Mouse (Mus musculus) limb, embryonic 11.5 days (tissue): Measurements from ENCODE around the gene Il22ra2. TPM values are rescaled to one million over a fixed set of nuclear protein-coding genes. Genes with fewer than 3 reads are reported as not detected.

Experiments used
- ATAC-seq: fragments of 200-750 bp; cut with Nextera tagmentation; 2 replicates; pipeline ENCODE4 v1.8.0; 2017; ENCODE audit warnings: low read depth; ENCODE audit not compliant: insufficient number of reproducible peaks, low FRiP score, low TSS enrichment
- DNase-seq: peaks from one replicate; pipeline ENCODE4 v3.0.0-alpha.2; 2015; ENCODE audit warnings: low spot score
- H3K27ac ChIP-seq: fragments of 300-500 bp; sonication (generic); replicated peaks from 2 replicates; pipeline ENCODE4 v1.5.1; 2014; ENCODE audit warnings: low read depth, mild to moderate bottlenecking, low read length
- H3K27me3 ChIP-seq: fragments of 300-500 bp; sonication (generic); 2 replicates; pipeline ENCODE4 v1.6.1; 2014; ENCODE audit warnings: mild to moderate bottlenecking, low read length, mixed read lengths; ENCODE audit not compliant: control insufficient read depth, insufficient read depth
- H3K36me3 ChIP-seq: fragments of 300-500 bp; sonication (generic); 2 replicates; pipeline ENCODE4 v1.6.1; 2014; ENCODE audit warnings: mild to moderate bottlenecking, low read length, moderate library complexity, mixed read lengths; ENCODE audit not compliant: control insufficient read depth, insufficient read depth
- H3K4me1 ChIP-seq: fragments of 300-500 bp; sonication (generic); 2 replicates; pipeline ENCODE4 v1.6.1; 2014; ENCODE audit warnings: low read length, mixed read lengths; ENCODE audit not compliant: control insufficient read depth, insufficient read depth
- H3K4me2 ChIP-seq: fragments of 300-500 bp; sonication (generic); 2 replicates; pipeline ENCODE4 v1.6.1; 2014; ENCODE audit warnings: low read depth, mild to moderate bottlenecking, moderate library complexity; ENCODE audit not compliant: severe bottlenecking
- H3K4me3 ChIP-seq: fragments of 300-500 bp; sonication (generic); 2 replicates; pipeline ENCODE4 v1.5.1; 2014; ENCODE audit warnings: low read depth, low read length
- H3K9ac ChIP-seq: fragments of 300-500 bp; sonication (generic); 2 replicates; pipeline ENCODE4 v1.6.1; 2014; ENCODE audit warnings: mild to moderate bottlenecking, low read length
- H3K9me3 ChIP-seq: fragments of 300-500 bp; sonication (generic); 2 replicates; pipeline ENCODE4 v1.6.1; 2016; ENCODE audit warnings: low read length; ENCODE audit not compliant: control insufficient read depth
- WGBS: fragments of 180-500 bp; shearing (Covaris S2); extraction: QIAGEN DNeasy Blood & Tissue Kit; methylation state at CpG from one replicate; pipeline ENCODE4 v1.1.7; 2014; 5-methylcytosine and 5-hydroxymethylcytosine counted together
- polyA plus RNA-seq: library from polyadenylated mRNA; unstranded; fragments of >200 nt; fragmentation: Nextera tagmentation; extraction: Ambion mirVana; gene quantifications from 2 replicates; pipeline ENCODE4 v1.2.1, GENCODE M21; 2014

Il22ra2 gene
- not detected in 2 replicates for polyA plus RNA-seq

- no peaks in the 10 kb centered on the region for H3K36me3 ChIP-seq
- no peak within 1 kb of the TSS for H3K9ac ChIP-seq
- H3K4me2 ChIP-seq = no peak within 1 kb of the TSS
- no peak within 1 kb of the TSS for H3K4me3 ChIP-seq
- no peaks in the 10 kb centered on the region for H3K9me3 ChIP-seq
- no peak within 1 kb of the TSS for H3K27ac ChIP-seq
- WGBS = 89% methylated on average over 2 of the region's 2 CpGs
- H3K4me1 ChIP-seq = no peaks in the 10 kb centered on the region
- no peak for DNase-seq
- ATAC-seq = no peak
- H3K27me3 ChIP-seq = no peaks in the 10 kb centered on the region
Measured at GRCm38 (mm10) chr10:19621408-19622048, at the start of gene Il22ra2. TSS of gene Il22ra2 (plus strand) at chr10:19621998.

GRCm38 (mm10) chr10:19577571-19577970 lies 44.2 kb upstream of the Il22ra2 start:
- no peak overlapping the region for H3K27ac ChIP-seq
- H3K27me3 ChIP-seq = no peaks in the 10 kb centered on the region
- no peaks in the 10 kb centered on the region for H3K9me3 ChIP-seq
- DNase-seq = no peak
- H3K9ac ChIP-seq = no peak overlapping the region
- H3K4me3 ChIP-seq = no peak overlapping the region
- H3K36me3 ChIP-seq = no peaks in the 10 kb centered on the region
- ATAC-seq = no peak
- no peak overlapping the region for H3K4me2 ChIP-seq
- 90% methylated on average over 3 of the region's 3 CpGs for WGBS
- no peaks in the 10 kb centered on the region for H3K4me1 ChIP-seq

GRCm38 (mm10) chr10:19578001-19578400 lies 43.8 kb upstream of the Il22ra2 start:
- Histone ChIP-seq H3K4me1 (no peaks in the 10 kb centered on the region), H3K27ac (no peak overlapping the region), H3K9ac (no peak overlapping the region), H3K36me3 (no peaks in the 10 kb centered on the region), H3K27me3 (no peaks in the 10 kb centered on the region), H3K9me3 (no peaks in the 10 kb centered on the region), H3K4me2 (no peak overlapping the region), H3K4me3 (no peak overlapping the region)
- no peak for ATAC-seq
- 65% methylated on average over 6 of the region's 6 CpGs for WGBS
- DNase-seq = no peak

- no peak for DNase-seq
- no peak for ATAC-seq
- no peaks in the 10 kb centered on the region for H3K9me3 ChIP-seq
- H3K4me3 ChIP-seq = no peak overlapping the region
- no peaks in the 10 kb centered on the region for H3K36me3 ChIP-seq
- H3K27me3 ChIP-seq = no peaks in the 10 kb centered on the region
- H3K4me1 ChIP-seq = no peaks in the 10 kb centered on the region
- H3K4me2 ChIP-seq = no peak overlapping the region
- no peak overlapping the region for H3K27ac ChIP-seq
- H3K9ac ChIP-seq = no peak overlapping the region
- 71% methylated on average over 9 of the region's 9 CpGs for WGBS
Measured at GRCm38 (mm10) chr10:19578409-19578986, 43.3 kb upstream of the Il22ra2 start.

- Histone ChIP-seq H3K4me1 (no peaks in the 10 kb centered on the region), H3K9ac (no peak overlapping the region), H3K27ac (no peak overlapping the region), H3K4me3 (no peak overlapping the region), H3K4me2 (no peak overlapping the region), H3K27me3 (no peaks in the 10 kb centered on the region), H3K9me3 (no peaks in the 10 kb centered on the region), H3K36me3 (no peaks in the 10 kb centered on the region)
- DNase-seq (no peak), ATAC-seq (no peak)
- WGBS = 65% methylated on average over 3 of the region's 3 CpGs
Measured at GRCm38 (mm10) chr10:19580660-19581059, 41.1 kb upstream of the Il22ra2 start.

- ATAC-seq (no peak), DNase-seq (no peak)
- Histone ChIP-seq H3K36me3 (no peaks in the 10 kb centered on the region), H3K9ac (no peak overlapping the region), H3K9me3 (no peaks in the 10 kb centered on the region), H3K27me3 (no peaks in the 10 kb centered on the region), H3K4me3 (no peak overlapping the region), H3K27ac (no peak overlapping the region), H3K4me1 (no peaks in the 10 kb centered on the region), H3K4me2 (no peak overlapping the region)
- 80% methylated on average over 8 of the region's 9 CpGs for WGBS
Measured at GRCm38 (mm10) chr10:19581844-19582582, 39.8 kb upstream of the Il22ra2 start.

- WGBS = 75% methylated on average over 7 of the region's 7 CpGs
Measured at GRCm38 (mm10) chr10:19582806-19583430, 38.9 kb upstream of the Il22ra2 start.

GRCm38 (mm10) chr10:19584064-19584463 lies 37.7 kb upstream of the Il22ra2 start:
- H3K4me3 ChIP-seq = no peak overlapping the region
- H3K27me3 ChIP-seq = no peaks in the 10 kb centered on the region
- DNase-seq (no peak), ATAC-seq (no peak)
- WGBS = 76% methylated on average over 2 of the region's 2 CpGs
- no peak overlapping the region for H3K27ac ChIP-seq
- H3K4me1 ChIP-seq = no peaks in the 10 kb centered on the region
- H3K9ac ChIP-seq = no peak overlapping the region
- no peaks in the 10 kb centered on the region for H3K9me3 ChIP-seq
- no peaks in the 10 kb centered on the region for H3K36me3 ChIP-seq
- no peak overlapping the region for H3K4me2 ChIP-seq

More at GRCm38 (mm10) chr10:19582806-19583430, 38.9 kb upstream of the Il22ra2 start:
- Histone ChIP-seq H3K9me3 (no peaks in the 10 kb centered on the region), H3K4me1 (no peaks in the 10 kb centered on the region), H3K27me3 (no peaks in the 10 kb centered on the region), H3K4me2 (no peak overlapping the region), H3K27ac (no peak overlapping the region), H3K36me3 (no peaks in the 10 kb centered on the region), H3K4me3 (no peak overlapping the region), H3K9ac (no peak overlapping the region)
- ATAC-seq = no peak
- DNase-seq = no peak
